Mouse (Mus musculus) liver, postnatal 0 days (tissue): ENCODE results near the gene Pcca. TPM values are rescaled to one million over a fixed set of nuclear protein-coding genes. Genes with fewer than 3 reads are reported as not detected.

Experiments used
- ATAC-seq: fragments of 200-750 bp; cut with Nextera tagmentation; 2 replicates; pipeline ENCODE4 v1.8.0; 2017; ENCODE audit warnings: mild to moderate bottlenecking, moderate library complexity
- DNase-seq: peaks from one replicate; pipeline ENCODE4 v3.0.0-alpha.2; 2016
- H3K27ac ChIP-seq: fragments of 300-500 bp; sonication (generic); 2 replicates; pipeline ENCODE4 v1.5.1; 2014; ENCODE audit warnings: antibody characterized with exemption, moderate library complexity, mild to moderate bottlenecking, low read depth
- H3K27me3 ChIP-seq: fragments of 300-500 bp; sonication (generic); 2 replicates; pipeline ENCODE4 v1.6.1; 2014; ENCODE audit warnings: low read length, control low read depth, mixed read lengths; ENCODE audit not compliant: insufficient read depth
- H3K36me3 ChIP-seq: fragments of 300-500 bp; sonication (generic); replicated peaks from 2 replicates; pipeline ENCODE4 v1.6.1; 2014; ENCODE audit warnings: mild to moderate bottlenecking, control low read depth, low read length, moderate library complexity, mixed read lengths; ENCODE audit not compliant: insufficient read depth
- H3K4me1 ChIP-seq: fragments of 300-500 bp; sonication (generic); 2 replicates; pipeline ENCODE4 v1.6.1; 2014; ENCODE audit warnings: antibody characterized with exemption, mild to moderate bottlenecking, control low read depth; ENCODE audit not compliant: insufficient read depth
- H3K4me2 ChIP-seq: fragments of 300-500 bp; sonication (generic); 2 replicates; pipeline ENCODE4 v1.6.1; 2014; ENCODE audit warnings: low read depth, mild to moderate bottlenecking, low read length, moderate library complexity, mixed read lengths
- H3K4me3 ChIP-seq: fragments of 300-500 bp; sonication (generic); 2 replicates; pipeline ENCODE4 v1.5.1; 2014; ENCODE audit warnings: low read depth, low read length
- H3K9ac ChIP-seq: fragments of 300-500 bp; sonication (generic); replicated peaks from 2 replicates; pipeline ENCODE4 v1.6.1; 2014; ENCODE audit warnings: mild to moderate bottlenecking, moderate library complexity
- H3K9me3 ChIP-seq: fragments of 300-500 bp; sonication (generic); 2 replicates; pipeline ENCODE4 v1.6.1; 2016; ENCODE audit warnings: mild to moderate bottlenecking, control low read depth, low read length, mixed read lengths
- CTCF ChIP-seq: sonication (generic); IDR thresholded peaks from 2 replicates; pipeline ENCODE4 v1.5.1; 2016; ENCODE audit warnings: antibody characterized with exemption, low read depth
- EP300 ChIP-seq: IDR thresholded peaks from 2 replicates; pipeline ENCODE4 v1.6.1; 2016; ENCODE audit warnings: antibody characterized with exemption, low read depth, mild to moderate bottlenecking
- WGBS: fragments of 180-500 bp; shearing (Covaris S2); extraction: QIAGEN DNeasy Blood & Tissue Kit; methylation state at CpG from one replicate; pipeline ENCODE4 v1.1.7; 2014; ENCODE audit not compliant: insufficient replicate concordance; 5-methylcytosine and 5-hydroxymethylcytosine counted together
- polyA plus RNA-seq: library from polyadenylated mRNA; unstranded; fragments of >200 nt; fragmentation: Nextera tagmentation; extraction: Ambion mirVana; gene quantifications from 2 replicates; pipeline ENCODE4 v1.2.1, GENCODE M21; 2015

Pcca gene
- polyA plus RNA-seq: 30.3 and 31.3 TPM in 2 replicates

DNA sequence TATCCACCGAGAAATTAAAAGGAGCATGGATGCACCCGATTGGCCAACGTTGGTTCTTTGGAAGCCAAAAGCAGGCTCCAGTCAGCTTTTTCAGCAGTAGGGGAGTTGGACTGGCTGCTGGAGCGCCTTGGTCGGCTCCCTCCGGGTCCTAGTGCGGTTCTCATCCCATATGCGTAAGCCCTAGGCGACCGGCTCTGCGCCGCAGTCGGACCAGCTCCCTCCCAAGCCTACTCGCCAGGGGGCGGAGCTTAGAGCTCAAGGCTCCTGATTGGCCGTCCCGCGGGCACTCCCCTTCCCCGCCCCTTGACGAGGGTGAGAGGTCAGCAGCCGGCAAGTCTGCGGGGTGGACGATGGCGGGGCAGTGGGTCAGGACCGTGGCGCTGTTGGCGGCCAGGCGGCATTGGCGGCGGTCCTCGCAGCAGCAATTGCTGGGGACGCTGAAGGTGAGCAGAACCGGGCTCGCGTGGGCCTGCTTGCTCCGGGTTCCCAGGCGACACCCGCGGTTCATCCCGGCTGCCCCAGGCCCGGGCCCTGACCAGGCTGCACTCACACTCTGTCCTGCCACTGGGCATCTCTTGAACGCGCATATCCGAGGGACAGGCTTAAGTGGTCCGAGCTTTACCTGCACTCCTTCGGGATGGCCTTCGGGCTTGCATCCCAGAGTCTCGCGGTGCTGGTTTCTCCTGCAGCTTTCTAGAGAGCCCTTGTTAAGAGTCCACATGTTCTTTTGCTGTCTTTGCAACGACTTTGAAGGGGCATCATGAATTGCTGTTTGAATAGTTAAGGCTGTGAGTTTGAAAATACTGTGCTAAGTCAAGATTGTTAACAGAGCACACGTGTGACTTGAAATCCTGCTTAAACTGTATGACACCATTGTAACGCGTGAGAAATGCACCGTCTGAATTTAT lies at the start of gene Pcca:
Gene Pcca, plus strand, starts transcription at position 308 of the 908 bp plus-strand sequence.
- DNase-seq: peak; percentile 96
- H3K9me3 ChIP-seq: no peaks in the 10 kb centered on the region
- H3K27ac ChIP-seq: peak within 1 kb of the TSS; percentile 95
- no peaks in the 10 kb centered on the region for H3K36me3 ChIP-seq
- H3K9ac ChIP-seq: peak within 1 kb of the TSS; percentile 75
- TF ChIP-seq CTCF: peak; percentile 27
- peak; percentile 65 for TF ChIP-seq EP300
- no peaks in the 10 kb centered on the region for H3K27me3 ChIP-seq
- peak within 1 kb of the TSS; percentile 85 for H3K4me3 ChIP-seq
- H3K4me1 ChIP-seq: peaks cover 11% of the 10 kb centered on the region; the same call in 1 of the 2 replicates
- ATAC-seq: peak; percentile 99
- peak within 1 kb of the TSS; percentile 94 for H3K4me2 ChIP-seq
- 2% methylated on average over 54 of the region's 54 CpGs for WGBS

DNA sequence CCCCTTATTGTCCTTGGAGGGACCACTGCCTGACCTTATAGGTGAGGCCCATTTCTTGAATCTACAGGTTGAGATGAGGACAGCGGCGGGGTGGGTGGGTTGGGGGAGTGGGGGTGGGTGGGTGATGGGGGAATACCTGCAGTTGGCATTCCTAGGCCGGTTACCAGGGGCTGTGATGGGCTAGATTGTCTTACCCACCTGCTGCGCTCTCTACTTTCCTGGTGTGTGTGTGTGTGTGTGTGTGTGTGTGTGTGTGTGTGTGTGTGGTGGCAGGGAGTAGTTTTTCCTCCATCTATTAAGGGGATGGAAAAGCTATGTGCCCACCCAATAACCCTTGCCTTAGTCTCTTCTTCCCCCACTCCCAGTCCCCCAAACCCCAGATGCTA lies 49.7 kb upstream of the Pcca start:
- Histone ChIP-seq H3K4me1 (no peaks in the 10 kb centered on the region), H3K36me3 (no peaks in the 10 kb centered on the region), H3K4me3 (no peak overlapping the region), H3K9me3 (no peaks in the 10 kb centered on the region), H3K27ac (no peak overlapping the region), H3K9ac (no peak overlapping the region), H3K27me3 (peaks cover 93% of the 10 kb centered on the region), H3K4me2 (no peak overlapping the region)
- 7% methylated on average over 4 of the region's 4 CpGs for WGBS
- ATAC-seq (no peak), DNase-seq (no peak)
- TF ChIP-seq CTCF (no peak), EP300 (no peak)

DNA sequence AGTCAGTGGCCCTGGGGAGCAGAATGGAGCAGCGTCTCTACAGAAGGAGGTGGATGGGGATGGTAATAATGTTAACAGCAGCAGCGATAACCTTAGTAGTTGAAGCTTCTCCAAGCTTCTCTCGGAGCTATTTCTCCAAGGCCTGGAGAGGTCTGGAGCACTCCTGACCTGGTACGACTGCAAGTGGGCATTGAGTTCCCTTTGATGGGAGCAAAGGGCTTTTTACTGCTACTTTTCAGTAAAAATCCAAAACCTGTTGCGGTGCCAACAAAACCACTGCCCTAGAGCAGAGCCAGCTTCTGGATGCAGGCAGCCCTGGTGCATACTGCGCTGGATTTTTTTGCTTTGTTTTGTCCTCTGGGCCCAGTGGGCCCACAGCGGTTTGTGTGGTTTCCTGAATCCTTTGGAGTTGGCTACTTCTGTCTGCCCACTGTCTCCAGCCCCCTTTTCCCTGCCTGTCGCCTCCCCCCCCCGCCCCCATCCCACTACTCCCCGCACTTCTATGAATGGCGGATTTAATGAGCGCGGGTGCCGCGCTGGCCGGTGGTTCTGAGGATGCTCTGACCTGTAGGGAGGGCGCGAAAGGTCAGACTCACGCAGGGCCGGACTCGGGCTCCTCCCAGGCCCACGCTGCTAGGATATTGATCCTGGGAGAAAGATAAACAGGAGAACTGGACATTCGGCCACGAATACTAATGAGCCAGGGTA lies 49.1 kb upstream of the Pcca start:
- DNase-seq (no peak), ATAC-seq (no peak)
- no peaks in the 10 kb centered on the region for H3K36me3 ChIP-seq
- H3K4me3 ChIP-seq: no peak overlapping the region
- TF ChIP-seq CTCF (no peak), EP300 (no peak)
- no peak overlapping the region for H3K27ac ChIP-seq
- H3K4me2 ChIP-seq: no peak overlapping the region
- no peaks in the 10 kb centered on the region for H3K9me3 ChIP-seq
- H3K4me1 ChIP-seq: no peaks in the 10 kb centered on the region
- peaks cover 93% of the 10 kb centered on the region for H3K27me3 ChIP-seq
- WGBS: 2% methylated on average over 23 of the region's 24 CpGs
- H3K9ac ChIP-seq: no peak overlapping the region

DNA sequence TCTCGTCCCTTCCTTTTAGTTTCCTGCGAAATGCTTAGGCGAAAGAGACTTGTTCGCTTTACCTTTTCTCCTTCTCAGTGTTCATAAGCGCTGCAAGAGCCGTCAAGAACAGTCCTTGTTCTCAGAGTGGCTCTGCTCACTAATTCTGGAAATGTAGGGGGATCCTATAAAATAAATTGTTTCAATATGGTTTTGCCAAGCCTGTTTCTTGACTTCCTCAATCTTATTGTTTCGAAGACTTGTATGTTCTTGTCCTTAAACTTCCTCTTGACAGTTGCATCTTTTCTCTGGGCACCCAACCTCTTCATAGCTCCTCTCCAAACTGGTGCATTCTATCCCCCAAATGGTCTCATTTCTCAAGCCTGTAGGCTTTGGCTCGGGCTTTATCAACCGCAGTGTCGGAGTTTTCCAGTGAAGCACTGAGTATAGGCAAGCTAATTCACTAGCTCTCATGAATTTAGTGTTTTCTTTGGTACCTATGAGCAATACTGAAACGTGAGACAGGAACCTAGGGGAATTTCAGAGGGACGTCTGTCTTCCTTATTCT lies 48.4 kb upstream of the Pcca start:
- ATAC-seq: no peak
- Histone ChIP-seq H3K9ac (no peak overlapping the region), H3K36me3 (no peaks in the 10 kb centered on the region), H3K27me3 (peaks cover 93% of the 10 kb centered on the region), H3K9me3 (no peaks in the 10 kb centered on the region), H3K4me3 (no peak overlapping the region), H3K4me1 (peaks cover 3% of the 10 kb centered on the region), H3K27ac (no peak overlapping the region), H3K4me2 (no peak overlapping the region)
- WGBS: 4% methylated on average over 12 of the region's 12 CpGs
- no peak for TF ChIP-seq EP300
- no peak for TF ChIP-seq CTCF
- no peak for DNase-seq

DNA sequence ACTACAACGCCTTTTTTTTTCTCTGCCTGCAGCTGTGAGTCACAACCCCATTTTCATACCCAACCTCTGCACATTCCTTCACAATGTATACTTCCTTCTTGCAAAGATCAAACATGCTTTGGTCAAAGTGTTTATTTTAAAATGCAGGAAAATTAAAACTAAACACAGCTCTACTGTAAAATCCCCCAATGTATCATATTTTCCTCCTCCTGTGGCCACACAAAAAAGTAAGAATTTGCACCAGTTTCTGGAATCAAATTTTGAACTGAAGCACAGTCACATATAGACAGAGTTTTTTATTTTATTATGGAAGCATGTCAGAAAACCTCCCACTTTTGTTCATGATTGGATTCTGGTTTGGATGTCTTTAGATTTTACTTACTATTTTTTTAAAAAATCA lies 47.5 kb upstream of the Pcca start:
- no peak overlapping the region for H3K4me3 ChIP-seq
- H3K9ac ChIP-seq: no peak overlapping the region
- no peak overlapping the region for H3K27ac ChIP-seq
- ATAC-seq (no peak), DNase-seq (no peak)
- no peak for TF ChIP-seq CTCF
- no peak for TF ChIP-seq EP300
- peaks cover 5% of the 10 kb centered on the region for H3K4me1 ChIP-seq
- H3K36me3 ChIP-seq: no peaks in the 10 kb centered on the region
- WGBS: 9% methylated on average over 1 of the region's 1 CpGs
- peaks cover 93% of the 10 kb centered on the region for H3K27me3 ChIP-seq
- H3K4me2 ChIP-seq: no peak overlapping the region
- no peaks in the 10 kb centered on the region for H3K9me3 ChIP-seq

DNA sequence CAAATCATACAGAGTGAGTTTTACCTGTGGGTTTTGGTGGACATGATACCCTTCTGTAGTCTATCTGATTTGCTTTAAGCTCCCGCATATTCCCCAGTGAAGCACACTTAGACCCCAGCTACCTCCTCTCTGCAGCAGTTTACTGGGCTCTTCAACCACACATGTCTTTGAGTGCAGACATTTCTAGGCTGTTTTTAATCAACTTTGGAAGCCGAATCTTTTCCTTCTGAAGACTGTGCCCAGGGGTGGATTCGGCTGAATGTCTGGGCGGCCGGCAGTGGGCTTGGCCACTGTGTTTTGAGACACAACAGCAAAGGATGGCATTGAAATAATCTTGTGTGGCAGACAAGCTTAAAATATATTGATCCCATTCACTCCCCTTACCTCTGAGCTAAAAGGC lies 46.8 kb upstream of the Pcca start:
- H3K4me1 ChIP-seq: peaks cover 5% of the 10 kb centered on the region
- ATAC-seq: no peak
- TF ChIP-seq EP300 (no peak), CTCF (no peak)
- no peak overlapping the region for H3K9ac ChIP-seq
- no peak for DNase-seq
- H3K4me3 ChIP-seq: no peak overlapping the region
- H3K27me3 ChIP-seq: peaks cover 88% of the 10 kb centered on the region
- H3K36me3 ChIP-seq: no peaks in the 10 kb centered on the region
- 10% methylated on average over 5 of the region's 5 CpGs for WGBS
- no peak overlapping the region for H3K27ac ChIP-seq
- H3K4me2 ChIP-seq: no peak overlapping the region
- no peaks in the 10 kb centered on the region for H3K9me3 ChIP-seq
